Mouse (Mus musculus) heart, postnatal 36 days (tissue): Measurements from ENCODE around the gene Lrrc59. TPM values are rescaled to one million over a fixed set of nuclear protein-coding genes. Genes with fewer than 3 reads are reported as not detected.
"Not testable (repeated sequence)": the region's sequence is repeated elsewhere in the genome, so short reads cannot be mapped to it uniquely, and the experiment has no call there.

Experiments used
- DNase-seq, 2 experiments: peaks; one replicate each; pipeline ENCODE4 v3.0.0; 2021 to 2022
- intact Hi-C: fragments of 180-260 bp; cut with DNase I; formaldehyde crosslinking; loops from one replicate; pipeline ENCODE4 v1.15.1; 2025
- total RNA-seq, 2 experiments: library from RNA; stranded (reverse); gene quantifications; 2 replicates each; pipeline ENCODE4 v1.2.3; 2021

Lrrc59 gene
- total RNA-seq, 2 experiments from 2014 or later, result 31.1 to 33.8 TPM

- intact Hi-C loops, result no loop called here
- DNase-seq, result no peak
These were observed 57.6 kb downstream of the Lrrc59 start for GRCm38 (mm10) chr11:94687178-94687577.

- intact Hi-C loops, DNase-seq: not testable (repeated sequence)
These were observed 62.9 kb downstream of the Lrrc59 start for GRCm38 (mm10) chr11:94692502-94692901.

Other genes with a start within 250 kb of the Lrrc59 start
- gene Abcc3, start 236.8 kb upstream of the Lrrc59 start, total RNA-seq, result 1 to 10 TPM; 1.7 to 3.9 TPM
- gene Cacna1g, start 155.6 kb upstream of the Lrrc59 start, total RNA-seq, result 10 to 100 TPM; 13.8 to 14.2 TPM
- under 1 TPM; 0.42 to 0.62 TPM for gene Spata20, start 143.6 kb upstream of the Lrrc59 start, total RNA-seq
- gene Epn3, start 129.8 kb upstream of the Lrrc59 start, total RNA-seq, result 10 to 100 TPM; 26.7 to 31.2 TPM
- 1 to 10 TPM in 1 of 2 experiments, under 1 TPM in 1; 0.89 to 1.3 TPM for gene Mycbpap, start 108.0 kb upstream of the Lrrc59 start, total RNA-seq
- 10 to 100 TPM in 1 of 2 experiments, 1 to 10 TPM in 1; 9.6 to 14.2 TPM for gene Rsad1, start 80.5 kb upstream of the Lrrc59 start, total RNA-seq
- gene Chad, start 64.7 kb upstream of the Lrrc59 start, total RNA-seq, result 1 to 10 TPM; 1.0 to 1.2 TPM
- 10 to 100 TPM; 26.5 to 28.9 TPM for gene Acsf2, start 27.9 kb upstream of the Lrrc59 start, total RNA-seq
- 10 to 100 TPM; 59.2 to 60.1 TPM for gene Mrpl27, start 24.0 kb downstream of the Lrrc59 start, total RNA-seq
- under 1 TPM in 1 of 2 experiments, not detected in 1; 0.25 TPM for gene Eme1, start 24.2 kb downstream of the Lrrc59 start, total RNA-seq
- 10 to 100 TPM in 1 of 2 experiments, 1 to 10 TPM in 1; 10.0 to 10.4 TPM for gene Xylt2, start 47.7 kb downstream of the Lrrc59 start, total RNA-seq
- gene Gm11541, start 74.7 kb downstream of the Lrrc59 start, total RNA-seq, result not detected
- gene Cdc34b, start 112.0 kb downstream of the Lrrc59 start, total RNA-seq, result 1 to 10 TPM; 1.1 to 1.2 TPM
- gene Tmem92, start 152.9 kb downstream of the Lrrc59 start, total RNA-seq, result not detected